Mouse (Mus musculus) cerebellum, adult 2 months (tissue): ENCODE measurements around the gene Igf2r.

Experiments
- CTCF ChIP-seq: fragments of 200-500 bp; IDR thresholded peaks from 2 replicates; pipeline ENCODE4 v1.5.1; 2011; ENCODE audit warnings: low read depth, mild to moderate bottlenecking, control low read depth, low read length, moderate library complexity, borderline replicate concordance; ENCODE audit not compliant: insufficient read depth
- POLR2A ChIP-seq: fragments of 200-500 bp; IDR thresholded peaks from 2 replicates; pipeline ENCODE4 v1.6.1; 2011; ENCODE audit warnings: low read length, control low read depth, borderline replicate concordance; ENCODE audit not compliant: insufficient read depth

GRCm38 (mm10) chr17:12683582-12683981 is 85.9 kb downstream of the Igf2r start:
- TF ChIP-seq CTCF (no peak), POLR2A (no peak)
